Mouse (Mus musculus) heart, embryonic 13.5 days (tissue): ENCODE measurements around the gene Arap1. TPM values are rescaled to one million over a fixed set of nuclear protein-coding genes. Genes with fewer than 3 reads are reported as not detected.

Experiments used
- ATAC-seq: fragments of 200-750 bp; cut with Nextera tagmentation; 2 replicates; pipeline ENCODE4 v1.8.0; 2017; ENCODE audit warnings: moderate TSS enrichment; ENCODE audit not compliant: insufficient number of reproducible peaks, low FRiP score, low TSS enrichment; ENCODE audit errors: extremely low read depth
- H3K27ac ChIP-seq: fragments of 300-500 bp; sonication (generic); replicated peaks from 2 replicates; pipeline ENCODE4 v1.5.1; 2015; ENCODE audit warnings: moderate library complexity, mild to moderate bottlenecking, inconsistent platforms
- H3K27me3 ChIP-seq: fragments of 300-500 bp; sonication (generic); replicated peaks from 2 replicates; pipeline ENCODE4 v1.6.1; 2015; ENCODE audit warnings: mild to moderate bottlenecking, inconsistent platforms
- H3K36me3 ChIP-seq: fragments of 300-500 bp; sonication (generic); 2 replicates; pipeline ENCODE4 v1.6.1; 2015; ENCODE audit warnings: mild to moderate bottlenecking, inconsistent platforms
- H3K4me1 ChIP-seq: fragments of 300-500 bp; sonication (generic); 2 replicates; pipeline ENCODE4 v1.6.1; 2015; ENCODE audit warnings: inconsistent platforms
- H3K4me2 ChIP-seq: fragments of 300-500 bp; sonication (generic); 2 replicates; pipeline ENCODE4 v1.6.1; 2015; ENCODE audit warnings: inconsistent platforms, mild to moderate bottlenecking, moderate library complexity
- H3K4me3 ChIP-seq: fragments of 300-500 bp; sonication (generic); 2 replicates; pipeline ENCODE4 v1.5.1; 2015; ENCODE audit warnings: moderate library complexity, mild to moderate bottlenecking, inconsistent platforms
- H3K9ac ChIP-seq: fragments of 300-500 bp; sonication (generic); 2 replicates; pipeline ENCODE4 v1.6.1; 2015; ENCODE audit warnings: inconsistent platforms, mild to moderate bottlenecking, moderate library complexity
- H3K9me3 ChIP-seq: fragments of 300-500 bp; sonication (generic); 2 replicates; pipeline ENCODE4 v1.6.1; 2016; ENCODE audit warnings: inconsistent platforms
- WGBS: fragments of 180-500 bp; shearing (Covaris S2); methylation state at CpG from one replicate; pipeline ENCODE4 v1.1.7; 2015; ENCODE audit warnings: mixed read lengths; 5-methylcytosine and 5-hydroxymethylcytosine counted together
- polyA plus RNA-seq: library from polyadenylated mRNA; unstranded; fragments of >200 nt; fragmentation: Nextera tagmentation; extraction: Ambion mirVana; gene quantifications from 2 replicates; pipeline ENCODE4 v1.2.1, GENCODE M21; 2015

Gene Arap1
- polyA plus RNA-seq, 1 experiment from 2014 or later: 26.3 TPM

DNA sequence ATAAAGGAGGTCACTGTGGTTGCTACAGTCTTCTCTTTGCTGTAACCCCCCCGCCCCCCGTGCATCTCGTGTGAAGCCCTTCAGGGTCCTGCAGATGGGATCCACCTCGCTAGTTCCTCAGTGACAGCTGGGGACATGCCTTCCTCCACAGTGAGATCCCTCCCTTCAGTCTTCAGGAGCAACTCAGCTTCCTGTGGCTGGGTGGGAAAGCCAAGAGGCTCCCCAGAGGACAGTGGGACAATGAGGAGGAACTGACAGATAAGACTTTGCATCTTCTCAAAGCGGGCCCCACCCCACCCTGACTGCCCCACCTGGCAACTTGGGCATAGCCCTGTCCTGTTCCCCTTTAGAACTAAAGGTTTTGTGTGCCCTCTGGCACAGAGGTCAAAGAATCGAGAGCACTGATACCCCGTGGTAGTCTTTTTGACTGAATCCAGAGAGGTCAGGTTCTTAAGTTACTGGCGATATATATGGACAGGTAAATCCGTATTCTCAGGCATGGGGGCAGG is 111.5 kb downstream of the Arap1 start:
- Histone ChIP-seq H3K27me3 (peaks cover 62% of the 10 kb centered on the region), H3K9ac (no peak overlapping the region), H3K27ac (no peak overlapping the region), H3K9me3 (no peaks in the 10 kb centered on the region), H3K36me3 (no peaks in the 10 kb centered on the region), H3K4me2 (no peak overlapping the region), H3K4me1 (peaks cover 42% of the 10 kb centered on the region), H3K4me3 (no peak overlapping the region)
- 63% methylated on average over 9 of the region's 9 CpGs for WGBS
- ATAC-seq: no peak

DNA sequence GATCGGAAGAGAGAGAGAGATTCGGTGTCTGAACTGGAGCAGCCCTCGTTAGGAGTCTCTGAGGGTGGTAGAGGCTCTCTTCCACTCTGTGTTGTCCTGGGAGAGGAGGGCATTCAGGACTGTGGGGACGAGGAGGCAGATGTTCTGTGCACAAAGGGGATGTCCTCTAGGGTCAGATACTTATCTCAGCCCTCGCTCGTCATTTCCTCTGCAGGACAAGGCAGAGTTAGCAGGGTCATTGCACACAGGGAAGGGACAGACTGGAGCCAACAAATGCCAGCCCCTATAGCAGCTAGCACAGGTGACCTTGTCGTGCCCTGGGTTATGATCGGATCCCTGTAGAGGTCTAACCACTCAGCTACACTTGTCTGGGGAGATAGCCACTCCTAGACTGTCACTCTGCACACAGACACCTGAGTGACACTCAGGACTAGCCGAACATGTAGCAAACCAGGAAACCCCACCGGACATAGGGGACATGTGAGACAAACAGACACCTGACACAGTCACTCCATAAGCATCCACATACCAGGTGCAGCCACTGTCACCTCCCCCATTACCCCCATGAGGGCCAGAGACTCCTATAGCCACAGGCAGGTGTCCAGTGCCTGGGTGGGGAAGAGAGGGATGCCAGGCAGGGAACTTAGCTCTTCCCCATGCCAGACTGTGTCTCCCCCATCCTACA is 112.2 kb downstream of the Arap1 start:
- WGBS: 45% methylated on average over 10 of the region's 10 CpGs
- Histone ChIP-seq H3K27me3 (peaks cover 55% of the 10 kb centered on the region), H3K4me3 (no peak overlapping the region), H3K27ac (no peak overlapping the region), H3K36me3 (no peaks in the 10 kb centered on the region), H3K4me1 (peaks cover 47% of the 10 kb centered on the region), H3K4me2 (no peak overlapping the region), H3K9ac (no peak overlapping the region), H3K9me3 (no peaks in the 10 kb centered on the region)
- ATAC-seq: no peak

DNA sequence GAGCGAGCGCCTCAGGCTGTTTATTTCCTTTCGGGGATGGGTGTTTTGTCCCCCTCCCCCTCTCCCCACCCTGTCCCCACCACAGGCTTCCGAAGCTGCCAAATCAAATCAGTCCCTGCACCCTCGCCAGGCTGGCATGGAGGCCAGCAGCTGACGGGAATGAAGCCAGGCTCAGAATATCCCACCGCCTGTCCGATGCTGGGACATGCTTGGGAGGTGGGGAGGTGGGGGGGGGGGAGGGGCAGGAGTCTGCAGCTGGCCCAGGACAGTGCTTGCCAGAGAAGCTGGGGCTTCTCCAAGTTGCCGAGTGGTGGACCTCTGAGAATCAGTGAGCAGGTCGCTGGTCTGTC is 112.7 kb downstream of the Arap1 start:
- WGBS: 27% methylated on average over 10 of the region's 10 CpGs
- H3K9ac ChIP-seq: no peak overlapping the region
- no peak for ATAC-seq
- H3K27ac ChIP-seq: no peak overlapping the region
- no peak overlapping the region for H3K4me3 ChIP-seq
- H3K27me3 ChIP-seq: peaks cover 49% of the 10 kb centered on the region
- no peaks in the 10 kb centered on the region for H3K9me3 ChIP-seq
- H3K4me2 ChIP-seq: no peak overlapping the region
- H3K4me1 ChIP-seq: peaks cover 52% of the 10 kb centered on the region
- H3K36me3 ChIP-seq: no peaks in the 10 kb centered on the region

DNA sequence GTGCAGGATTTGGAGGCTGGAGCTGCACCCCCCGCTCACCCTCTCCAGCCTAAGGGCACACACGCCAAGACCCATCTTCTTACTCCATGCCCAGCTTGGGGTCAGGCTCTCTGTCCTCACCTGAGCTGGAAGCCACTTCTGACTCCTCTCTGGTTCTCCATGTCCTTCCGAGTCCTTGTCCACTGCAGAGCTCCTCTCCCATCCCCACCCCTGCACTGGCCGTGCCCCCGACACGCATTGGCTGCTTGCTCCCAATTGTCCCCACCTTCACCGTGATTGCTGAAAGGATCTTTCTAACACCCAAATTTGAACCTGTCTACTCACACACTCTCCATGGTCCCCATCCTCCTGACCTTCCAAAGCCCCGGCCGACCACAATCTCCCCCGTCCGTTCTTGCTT is 113.7 kb downstream of the Arap1 start:
- Histone ChIP-seq H3K4me3 (no peak overlapping the region), H3K9me3 (no peaks in the 10 kb centered on the region), H3K9ac (no peak overlapping the region), H3K27me3 (peaks cover 40% of the 10 kb centered on the region), H3K27ac (no peak overlapping the region), H3K36me3 (no peaks in the 10 kb centered on the region), H3K4me2 (no peak overlapping the region), H3K4me1 (peaks cover 58% of the 10 kb centered on the region)
- no peak for ATAC-seq
- 68% methylated on average over 11 of the region's 11 CpGs for WGBS

Other genes with a start within 250 kb of the Arap1 start
- gene Atg16l2, start 45.8 kb upstream of the Arap1 start, polyA plus RNA-seq: 23.0 and 28.0 TPM in 2 replicates
- gene Stard10, start 31.0 kb upstream of the Arap1 start, polyA plus RNA-seq: 32.9 and 35.4 TPM in 2 replicates
- not detected in 2 replicates for gene Gm45837, start 62.8 kb downstream of the Arap1 start, polyA plus RNA-seq
- 10.4 and 11.5 TPM in 2 replicates for gene Pde2a, start 73.6 kb downstream of the Arap1 start, polyA plus RNA-seq
- gene Art2b, start 237.5 kb downstream of the Arap1 start, polyA plus RNA-seq: not detected in 2 replicates